Mouse (Mus musculus) liver, embryonic 11.5 days (tissue): Measurements from ENCODE around the gene Hrc. TPM values are rescaled to one million over a fixed set of nuclear protein-coding genes. Genes with fewer than 3 reads are reported as not detected.
A peak's percentile ranks its signal among the peaks of the same experiment; 100 is the strongest.
"Not testable (repeated sequence)": the region's sequence is repeated elsewhere in the genome, so short reads cannot be mapped to it uniquely, and the experiment has no call there.

Experiments
- ATAC-seq: fragments of 200-750 bp; cut with Nextera tagmentation; replicated peaks from 2 replicates; pipeline ENCODE4 v1.8.0; 2017; ENCODE audit warnings: moderate number of reproducible peaks, mild to moderate bottlenecking, moderate TSS enrichment, moderate library complexity; ENCODE audit not compliant: low FRiP score
- DNase-seq: peaks from one replicate; pipeline ENCODE4 v3.0.0-alpha.2; 2017; ENCODE audit warnings: low spot score
- H3K27ac ChIP-seq: fragments of 300-500 bp; sonication (generic); 2 replicates; pipeline ENCODE4 v1.5.1; 2014; ENCODE audit warnings: mild to moderate bottlenecking, low read depth, low read length, control low read depth
- H3K27me3 ChIP-seq: fragments of 300-500 bp; sonication (generic); replicated peaks from 2 replicates; pipeline ENCODE4 v1.6.1; 2014; ENCODE audit warnings: low read length, mixed read lengths; ENCODE audit not compliant: control insufficient read depth, insufficient read depth
- H3K36me3 ChIP-seq: fragments of 300-500 bp; sonication (generic); 2 replicates; pipeline ENCODE4 v1.6.1; 2014; ENCODE audit warnings: mild to moderate bottlenecking, low read length, moderate library complexity, mixed read lengths; ENCODE audit not compliant: control insufficient read depth, insufficient read depth
- H3K4me1 ChIP-seq: fragments of 300-500 bp; sonication (generic); replicated peaks from 2 replicates; pipeline ENCODE4 v1.6.1; 2014; ENCODE audit warnings: low read length, mixed read lengths; ENCODE audit not compliant: control insufficient read depth, insufficient read depth
- H3K4me2 ChIP-seq: fragments of 300-500 bp; sonication (generic); 2 replicates; pipeline ENCODE4 v1.6.1; 2014; ENCODE audit warnings: mild to moderate bottlenecking, control low read depth, moderate library complexity
- H3K4me3 ChIP-seq: fragments of 300-500 bp; sonication (generic); 2 replicates; pipeline ENCODE4 v1.5.1; 2014; ENCODE audit warnings: low read depth, low read length, control low read depth
- H3K9ac ChIP-seq: fragments of 300-500 bp; sonication (generic); 2 replicates; pipeline ENCODE4 v1.6.1; 2014; ENCODE audit warnings: low read depth, low read length, control low read depth
- H3K9me3 ChIP-seq: fragments of 300-500 bp; sonication (generic); 2 replicates; pipeline ENCODE4 v1.6.1; 2016; ENCODE audit warnings: low read length, inconsistent platforms, mixed read lengths; ENCODE audit not compliant: control insufficient read depth
- WGBS: fragments of 180-500 bp; shearing (Covaris S2); extraction: QIAGEN DNeasy Blood & Tissue Kit; methylation state at CpG from one replicate; pipeline ENCODE4 v1.1.7; 2014; 5-methylcytosine and 5-hydroxymethylcytosine counted together
- polyA plus RNA-seq: library from polyadenylated mRNA; unstranded; fragments of >200 nt; fragmentation: Nextera tagmentation; extraction: Ambion mirVana; gene quantifications from 2 replicates; pipeline ENCODE4 v1.2.1, GENCODE M21; 2014

The Hrc gene
- polyA plus RNA-seq, 1 experiment from 2014 or later, result 0.30 TPM

- no peak overlapping the region for H3K27ac ChIP-seq
- 64% methylated on average over 13 of the region's 13 CpGs for WGBS
- no peak overlapping the region for H3K4me2 ChIP-seq
- no peak overlapping the region for H3K9ac ChIP-seq
- no peak overlapping the region for H3K4me3 ChIP-seq
- H3K27me3 ChIP-seq, result peaks cover 3% of the 10 kb centered on the region
- no peak for ATAC-seq
- no peaks in the 10 kb centered on the region for H3K4me1 ChIP-seq
- no peaks in the 10 kb centered on the region for H3K9me3 ChIP-seq
- DNase-seq, result no peak
- H3K36me3 ChIP-seq, result no peaks in the 10 kb centered on the region
Measured at GRCm38 (mm10) chr7:45346905-45347304, 11.8 kb downstream of the Hrc start.

- H3K9ac ChIP-seq, result no peak overlapping the region
- no peak for ATAC-seq
- no peaks in the 10 kb centered on the region for H3K36me3 ChIP-seq
- WGBS, result 23% methylated on average over 5 of the region's 5 CpGs
- no peak overlapping the region for H3K4me2 ChIP-seq
- H3K4me1 ChIP-seq, result no peaks in the 10 kb centered on the region
- no peak overlapping the region for H3K4me3 ChIP-seq
- no peak overlapping the region for H3K27ac ChIP-seq
- H3K9me3 ChIP-seq, result no peaks in the 10 kb centered on the region
- H3K27me3 ChIP-seq, result peaks cover 22% of the 10 kb centered on the region
- no peak for DNase-seq
Measured at GRCm38 (mm10) chr7:45353041-45353440, 18.0 kb downstream of the Hrc start.

- Histone ChIP-seq H3K9ac (no peak overlapping the region), H3K27ac (no peak overlapping the region), H3K27me3 (peaks cover 33% of the 10 kb centered on the region), H3K4me2 (no peak overlapping the region; the same call in 1 of the 2 replicates), H3K36me3 (no peaks in the 10 kb centered on the region), H3K9me3 (no peaks in the 10 kb centered on the region), H3K4me3 (no peak overlapping the region), H3K4me1 (no peaks in the 10 kb centered on the region)
- DNase-seq (no peak), ATAC-seq (peak; percentile 56; the same call in 1 of the 2 replicates)
- 60% methylated on average over 15 of the region's 15 CpGs for WGBS
Measured at GRCm38 (mm10) chr7:45355318-45356020, 20.4 kb downstream of the Hrc start.

GRCm38 (mm10) chr7:45356087-45356486 is 21.0 kb downstream of the Hrc start:
- H3K27ac ChIP-seq, result no peak overlapping the region
- H3K36me3 ChIP-seq, result no peaks in the 10 kb centered on the region
- no peaks in the 10 kb centered on the region for H3K9me3 ChIP-seq
- peaks cover 37% of the 10 kb centered on the region for H3K27me3 ChIP-seq
- H3K4me1 ChIP-seq, result peaks cover 4% of the 10 kb centered on the region; the same call in 1 of the 2 replicates
- WGBS, result 41% methylated on average over 13 of the region's 13 CpGs
- ATAC-seq (no peak), DNase-seq (no peak)
- H3K9ac ChIP-seq, result no peak overlapping the region
- H3K4me3 ChIP-seq, result no peak overlapping the region
- H3K4me2 ChIP-seq, result no peak overlapping the region

- H3K4me3 ChIP-seq, H3K4me2 ChIP-seq, DNase-seq, H3K9me3 ChIP-seq, ATAC-seq, H3K36me3 ChIP-seq, H3K27ac ChIP-seq, H3K9ac ChIP-seq: not testable (repeated sequence)
- peaks cover 56% of the 10 kb centered on the region for H3K27me3 ChIP-seq
- WGBS, result 45% methylated on average over 10 of the region's 11 CpGs
- peaks cover 12% of the 10 kb centered on the region for H3K4me1 ChIP-seq
Measured at GRCm38 (mm10) chr7:45359081-45359480, 24.0 kb downstream of the Hrc start.

GRCm38 (mm10) chr7:45360404-45361125 is 25.5 kb downstream of the Hrc start:
- H3K36me3 ChIP-seq, result no peaks in the 10 kb centered on the region
- no peak overlapping the region for H3K9ac ChIP-seq
- ATAC-seq, result no peak
- no peak for DNase-seq
- 0 out of 2 replicates have a peak overlapping the region, but pooled peaks have one; percentile 50 for H3K4me3 ChIP-seq
- WGBS, result 40% methylated on average over 18 of the region's 18 CpGs
- peaks cover 12% of the 10 kb centered on the region for H3K4me1 ChIP-seq
- no peak overlapping the region for H3K27ac ChIP-seq
- H3K9me3 ChIP-seq, result no peaks in the 10 kb centered on the region
- H3K27me3 ChIP-seq, result peaks cover 65% of the 10 kb centered on the region
- H3K4me2 ChIP-seq, result peak overlapping the region; percentile 92

GRCm38 (mm10) chr7:45361243-45361804 is 26.2 kb downstream of the Hrc start:
- Histone ChIP-seq H3K4me1 (peaks cover 14% of the 10 kb centered on the region), H3K27me3 (peaks cover 68% of the 10 kb centered on the region), H3K9ac (peak overlapping the region; percentile 53), H3K4me2 (peak overlapping the region; percentile 92), H3K4me3 (peak overlapping the region; percentile 50), H3K9me3 (no peaks in the 10 kb centered on the region), H3K27ac (no peak overlapping the region), H3K36me3 (no peaks in the 10 kb centered on the region)
- WGBS, result under 1% methylated on average over 43 of the region's 43 CpGs
- DNase-seq, result peak; percentile 82
- ATAC-seq, result peak; percentile 82

GRCm38 (mm10) chr7:45362801-45363200 is 27.7 kb downstream of the Hrc start:
- Histone ChIP-seq H3K9ac (no peak overlapping the region), H3K4me1 (peaks cover 17% of the 10 kb centered on the region), H3K4me3 (no peak overlapping the region), H3K27me3 (peaks cover 73% of the 10 kb centered on the region), H3K9me3 (no peaks in the 10 kb centered on the region), H3K4me2 (no peak overlapping the region; the same call in 1 of the 2 replicates), H3K36me3 (no peaks in the 10 kb centered on the region), H3K27ac (no peak overlapping the region)
- DNase-seq (no peak), ATAC-seq (no peak)
- WGBS, result 5% methylated on average over 13 of the region's 13 CpGs
